Mouse (Mus musculus): ENCODE measurements around the gene Pmp22.

GRCm38 (mm10) chr11:63176416-63176815, 47.6 kb downstream of the Pmp22 start:
- no peak for TF ChIP-seq CTCF (IDR thresholded peaks at IDR 0.05; ENCODE audit: low read depth)
- no peak for TF ChIP-seq EP300 (IDR thresholded peaks at IDR 0.05; ENCODE audit: low read depth)

All from liver, embryonic 14.5 days (tissue).